Mouse (Mus musculus): Measurements from ENCODE around the gene Elp4.

DNA sequence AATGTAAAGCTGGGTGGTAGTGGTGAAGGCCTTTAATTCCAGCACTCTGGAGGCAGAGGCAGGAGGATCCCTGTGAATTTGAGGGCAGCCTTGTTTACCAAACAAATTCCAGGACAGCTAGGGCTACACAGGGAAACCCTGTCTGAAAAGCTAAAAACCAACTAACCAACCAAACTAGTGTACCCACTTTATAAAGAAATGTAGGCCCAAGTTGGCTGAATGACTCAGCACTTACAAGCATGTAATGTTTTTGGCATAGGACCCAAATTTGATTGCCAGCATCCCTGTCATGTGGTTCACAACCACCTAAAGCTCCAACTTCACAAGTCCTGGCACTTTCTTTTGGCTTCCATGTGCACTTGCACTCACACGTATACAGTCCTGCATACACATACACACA, 12.3 kb upstream of the Elp4 start:
- TF ChIP-seq CTCF (conservative IDR thresholded peaks at IDR 0.05; ENCODE audit: low read length) (no peak), POU5F1 (IDR thresholded peaks at IDR 0.05; ENCODE audit: borderline replicate concordance, low read length) (no peak)

Measured in E14TG2a.4 (cell line).